Mouse (Mus musculus) limb, embryonic 15.5 days (tissue): ENCODE results near the gene Stk32c. TPM values are rescaled to one million over a fixed set of nuclear protein-coding genes. Genes with fewer than 3 reads are reported as not detected.

ENCODE experiments used
- ATAC-seq: fragments of 200-750 bp; cut with Nextera tagmentation; 2 replicates; pipeline ENCODE4 v1.8.0; 2017; ENCODE audit warnings: low read depth, moderate TSS enrichment; ENCODE audit not compliant: insufficient number of reproducible peaks, low FRiP score, low TSS enrichment
- H3K27ac ChIP-seq: fragments of 300-500 bp; sonication (generic); 2 replicates; pipeline ENCODE4 v1.5.1; 2015; ENCODE audit warnings: moderate library complexity, mild to moderate bottlenecking, inconsistent platforms
- H3K27me3 ChIP-seq: fragments of 300-500 bp; sonication (generic); 2 replicates; pipeline ENCODE4 v1.6.1; 2015; ENCODE audit warnings: inconsistent platforms
- H3K36me3 ChIP-seq: fragments of 300-500 bp; sonication (generic); 2 replicates; pipeline ENCODE4 v1.6.1; 2015; ENCODE audit warnings: inconsistent platforms
- H3K4me1 ChIP-seq: fragments of 300-500 bp; sonication (generic); 2 replicates; pipeline ENCODE4 v1.6.1; 2015; ENCODE audit warnings: inconsistent platforms
- H3K4me2 ChIP-seq: fragments of 300-500 bp; sonication (generic); 2 replicates; pipeline ENCODE4 v1.6.1; 2015; ENCODE audit warnings: mild to moderate bottlenecking, inconsistent platforms
- H3K4me3 ChIP-seq: fragments of 300-500 bp; sonication (generic); 2 replicates; pipeline ENCODE4 v1.5.1; 2015; ENCODE audit warnings: mild to moderate bottlenecking, inconsistent platforms
- H3K9ac ChIP-seq: fragments of 300-500 bp; sonication (generic); 2 replicates; pipeline ENCODE4 v1.6.1; 2015; ENCODE audit warnings: inconsistent platforms
- H3K9me3 ChIP-seq: fragments of 300-500 bp; sonication (generic); 2 replicates; pipeline ENCODE4 v1.6.1; 2016; ENCODE audit warnings: inconsistent platforms
- WGBS: fragments of 180-500 bp; shearing (Covaris S2); methylation state at CpG from one replicate; pipeline ENCODE4 v1.1.7; 2015; 5-methylcytosine and 5-hydroxymethylcytosine counted together
- polyA plus RNA-seq: library from polyadenylated mRNA; unstranded; fragments of >200 nt; fragmentation: Nextera tagmentation; extraction: Ambion mirVana; gene quantifications from 2 replicates; pipeline ENCODE4 v1.2.1, GENCODE M21; 2015

Gene Stk32c
- polyA plus RNA-seq, 1 experiment from 2014 or later = 0.23 TPM

DNA sequence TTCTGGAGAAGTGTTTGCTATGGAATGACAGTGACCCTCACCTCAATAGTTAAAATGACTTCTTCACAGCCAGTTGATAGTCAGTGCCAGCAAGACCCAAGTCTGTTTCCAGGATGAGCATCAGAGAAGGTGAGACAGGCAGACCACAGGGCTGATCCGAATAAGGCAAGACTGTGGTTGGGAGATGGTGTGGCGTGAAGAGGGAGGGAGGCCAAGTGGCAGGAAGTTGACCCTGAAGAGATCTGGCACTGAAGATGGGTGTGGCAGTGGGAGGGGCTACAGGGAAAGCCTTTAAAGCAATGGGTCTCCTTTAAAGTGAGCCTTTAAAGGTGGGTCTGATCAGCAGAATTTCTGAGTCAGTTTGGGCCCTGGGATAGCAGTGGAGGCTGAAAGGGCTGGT lies 55.6 kb downstream of the Stk32c start:
- WGBS = 25% methylated on average over 2 of the region's 2 CpGs
- no peak overlapping the region for H3K27ac ChIP-seq

GRCm38 (mm10) chr7:139156341-139157058 lies 56.6 kb downstream of the Stk32c start:
- H3K27me3 ChIP-seq = no peaks in the 10 kb centered on the region
- H3K9me3 ChIP-seq = no peaks in the 10 kb centered on the region
- 62% methylated on average over 10 of the region's 10 CpGs for WGBS
- H3K4me3 ChIP-seq = no peak overlapping the region
- no peaks in the 10 kb centered on the region for H3K36me3 ChIP-seq
- no peak overlapping the region for H3K27ac ChIP-seq
- no peak for ATAC-seq
- no peak overlapping the region for H3K9ac ChIP-seq
- H3K4me1 ChIP-seq = 0 out of 2 replicates have a peak, but pooled peaks cover under 1% of the 10 kb centered on the region
- H3K4me2 ChIP-seq = no peak overlapping the region

More for the DNA sequence above, 55.6 kb downstream of the Stk32c start:
- H3K36me3 ChIP-seq = no peaks in the 10 kb centered on the region
- no peak for ATAC-seq
- no peaks in the 10 kb centered on the region for H3K27me3 ChIP-seq
- no peak overlapping the region for H3K4me3 ChIP-seq
- no peak overlapping the region for H3K9ac ChIP-seq
- no peak overlapping the region for H3K4me2 ChIP-seq
- H3K9me3 ChIP-seq = no peaks in the 10 kb centered on the region
- H3K4me1 ChIP-seq = no peaks in the 10 kb centered on the region

GRCm38 (mm10) chr7:139152927-139153326 lies 60.2 kb downstream of the Stk32c start:
- Histone ChIP-seq H3K4me3 (no peak overlapping the region), H3K4me2 (no peak overlapping the region), H3K27ac (no peak overlapping the region), H3K36me3 (no peaks in the 10 kb centered on the region), H3K9ac (no peak overlapping the region), H3K9me3 (no peaks in the 10 kb centered on the region), H3K4me1 (peaks cover 6% of the 10 kb centered on the region; the same call in 1 of the 2 replicates), H3K27me3 (peaks cover 4% of the 10 kb centered on the region; the same call in 1 of the 2 replicates)
- WGBS = 76% methylated on average over 7 of the region's 7 CpGs
- ATAC-seq = no peak

DNA sequence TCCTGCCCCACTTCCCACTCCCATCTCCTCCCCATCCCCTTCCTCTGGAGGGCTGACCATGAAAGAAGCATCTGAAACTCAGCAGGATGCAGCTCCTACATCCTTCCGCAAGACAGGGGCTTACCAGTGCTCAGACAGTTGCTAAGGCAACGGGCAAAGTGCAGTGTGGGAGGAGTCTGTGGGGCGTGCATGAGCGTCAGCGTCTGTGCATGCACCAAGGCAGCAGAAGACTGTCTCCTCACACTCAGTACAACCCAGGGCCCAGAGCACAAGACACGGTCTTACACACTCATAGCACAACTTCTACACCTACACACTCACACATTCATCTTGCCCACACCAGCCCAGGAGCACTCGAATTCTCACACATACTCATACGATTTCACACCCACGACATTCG lies 62.0 kb downstream of the Stk32c start:
- H3K4me3 ChIP-seq = no peak overlapping the region
- no peak overlapping the region for H3K9ac ChIP-seq
- H3K27ac ChIP-seq = no peak overlapping the region
- ATAC-seq = 0 out of 2 replicates have a peak, but pooled peaks have one; percentile 57
- H3K4me1 ChIP-seq = peaks cover 9% of the 10 kb centered on the region; the same call in 1 of the 2 replicates
- WGBS = 31% methylated on average over 10 of the region's 10 CpGs
- H3K36me3 ChIP-seq = no peaks in the 10 kb centered on the region
- no peak overlapping the region for H3K4me2 ChIP-seq
- H3K27me3 ChIP-seq = peaks cover 4% of the 10 kb centered on the region; the same call in 1 of the 2 replicates
- H3K9me3 ChIP-seq = no peaks in the 10 kb centered on the region

DNA sequence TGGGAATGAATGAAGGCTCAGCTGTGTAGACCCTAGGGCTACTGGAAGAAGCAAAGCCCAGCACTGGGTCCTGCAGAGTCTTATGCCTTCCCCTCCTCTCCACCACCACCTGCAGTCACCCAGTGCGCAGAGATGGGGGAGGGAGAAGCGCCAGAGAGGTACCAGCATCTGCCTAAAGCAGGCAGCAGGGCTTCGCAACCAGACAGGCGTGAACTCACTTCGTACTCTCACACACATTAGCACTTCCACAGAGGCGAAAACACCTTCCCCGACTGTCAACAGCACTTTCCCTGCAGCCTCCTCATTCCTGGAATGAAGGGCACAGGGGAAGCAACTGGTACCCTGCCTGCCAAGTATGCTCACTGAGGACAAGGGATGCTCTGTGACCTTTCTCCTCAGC lies 63.7 kb downstream of the Stk32c start:
- ATAC-seq = no peak
- Histone ChIP-seq H3K9me3 (no peaks in the 10 kb centered on the region), H3K27ac (no peak overlapping the region), H3K9ac (no peak overlapping the region), H3K27me3 (peaks cover 4% of the 10 kb centered on the region; the same call in 1 of the 2 replicates), H3K4me3 (no peak overlapping the region), H3K4me1 (peaks cover 9% of the 10 kb centered on the region; the same call in 1 of the 2 replicates), H3K36me3 (no peaks in the 10 kb centered on the region), H3K4me2 (no peak overlapping the region)
- WGBS = 25% methylated on average over 7 of the region's 7 CpGs

DNA sequence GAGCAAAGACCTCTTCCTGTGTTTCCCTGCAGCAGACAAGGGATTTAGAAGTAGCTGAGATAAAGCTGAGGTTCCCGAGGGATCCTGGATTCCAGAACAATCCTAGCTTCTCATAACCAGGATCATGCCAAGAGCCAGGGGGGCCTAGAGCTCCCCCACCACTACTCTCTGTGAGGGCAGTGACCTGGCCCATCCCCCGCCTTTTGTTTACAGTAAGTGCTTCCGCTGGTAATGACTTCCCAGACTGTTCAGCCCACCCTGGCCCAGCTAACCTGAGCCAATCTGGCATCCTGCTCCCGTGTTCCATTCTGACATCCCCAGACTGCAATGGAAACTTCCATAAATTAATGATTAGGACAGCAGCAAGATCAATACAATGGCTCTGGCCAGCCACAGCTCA lies 65.7 kb downstream of the Stk32c start:
- Histone ChIP-seq H3K4me3 (no peak overlapping the region), H3K27ac (no peak overlapping the region), H3K9ac (no peak overlapping the region), H3K4me2 (no peak overlapping the region), H3K36me3 (no peaks in the 10 kb centered on the region), H3K4me1 (peaks cover 9% of the 10 kb centered on the region; the same call in 1 of the 2 replicates), H3K27me3 (peaks cover 4% of the 10 kb centered on the region; the same call in 1 of the 2 replicates), H3K9me3 (no peaks in the 10 kb centered on the region)
- ATAC-seq = no peak
- WGBS = 37% methylated on average over 4 of the region's 4 CpGs

- H3K9me3 ChIP-seq = no peaks in the 10 kb centered on the region
- H3K4me2 ChIP-seq = no peak overlapping the region
- WGBS = 64% methylated on average over 7 of the region's 7 CpGs
- peaks cover 3% of the 10 kb centered on the region; the same call in 1 of the 2 replicates for H3K4me1 ChIP-seq
- no peak overlapping the region for H3K4me3 ChIP-seq
- H3K27me3 ChIP-seq = peaks cover 4% of the 10 kb centered on the region; the same call in 1 of the 2 replicates
- ATAC-seq = no peak
- H3K27ac ChIP-seq = no peak overlapping the region
- no peaks in the 10 kb centered on the region for H3K36me3 ChIP-seq
- H3K9ac ChIP-seq = no peak overlapping the region
Observed at GRCm38 (mm10) chr7:139145891-139146290, 67.2 kb downstream of the Stk32c start.

DNA sequence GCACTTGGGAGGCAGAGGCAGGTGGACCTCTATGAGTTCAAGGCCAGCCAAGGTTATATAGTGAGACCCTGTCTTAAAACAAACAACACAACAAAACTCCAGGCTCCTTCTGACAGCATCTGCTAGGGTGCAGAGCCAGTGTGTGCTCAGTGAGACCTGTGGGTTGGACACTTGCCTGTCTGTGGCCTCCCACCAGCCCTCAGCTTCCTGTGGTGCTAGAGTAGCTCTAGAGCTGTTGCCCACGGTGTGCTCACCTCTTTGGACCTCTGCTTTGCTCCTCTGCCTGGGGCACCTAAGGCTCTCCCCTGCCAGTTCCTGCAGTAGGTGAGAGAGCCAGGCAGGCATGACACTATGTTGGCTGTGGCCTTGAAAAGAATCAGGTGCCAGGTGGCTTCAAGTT lies 69.3 kb downstream of the Stk32c start:
- Histone ChIP-seq H3K27me3 (no peaks in the 10 kb centered on the region), H3K4me1 (peaks cover 7% of the 10 kb centered on the region; the same call in 1 of the 2 replicates), H3K4me3 (no peak overlapping the region), H3K27ac (no peak overlapping the region), H3K36me3 (no peaks in the 10 kb centered on the region), H3K4me2 (no peak overlapping the region), H3K9ac (no peak overlapping the region), H3K9me3 (no peaks in the 10 kb centered on the region)
- WGBS = 43% methylated on average over 1 of the region's 1 CpGs
- no peak for ATAC-seq

- no peak overlapping the region for H3K4me3 ChIP-seq
- H3K27ac ChIP-seq = no peak overlapping the region
- no peak overlapping the region for H3K4me2 ChIP-seq
- H3K4me1 ChIP-seq = peaks cover 4% of the 10 kb centered on the region; the same call in 1 of the 2 replicates
- H3K36me3 ChIP-seq = no peaks in the 10 kb centered on the region
- no peak; the same call in 1 of the 2 replicates for ATAC-seq
- H3K27me3 ChIP-seq = no peaks in the 10 kb centered on the region
- 16% methylated on average over 11 of the region's 11 CpGs for WGBS
- no peaks in the 10 kb centered on the region for H3K9me3 ChIP-seq
- no peak overlapping the region for H3K9ac ChIP-seq
Observed at GRCm38 (mm10) chr7:139139921-139140461, 73.1 kb downstream of the Stk32c start.

DNA sequence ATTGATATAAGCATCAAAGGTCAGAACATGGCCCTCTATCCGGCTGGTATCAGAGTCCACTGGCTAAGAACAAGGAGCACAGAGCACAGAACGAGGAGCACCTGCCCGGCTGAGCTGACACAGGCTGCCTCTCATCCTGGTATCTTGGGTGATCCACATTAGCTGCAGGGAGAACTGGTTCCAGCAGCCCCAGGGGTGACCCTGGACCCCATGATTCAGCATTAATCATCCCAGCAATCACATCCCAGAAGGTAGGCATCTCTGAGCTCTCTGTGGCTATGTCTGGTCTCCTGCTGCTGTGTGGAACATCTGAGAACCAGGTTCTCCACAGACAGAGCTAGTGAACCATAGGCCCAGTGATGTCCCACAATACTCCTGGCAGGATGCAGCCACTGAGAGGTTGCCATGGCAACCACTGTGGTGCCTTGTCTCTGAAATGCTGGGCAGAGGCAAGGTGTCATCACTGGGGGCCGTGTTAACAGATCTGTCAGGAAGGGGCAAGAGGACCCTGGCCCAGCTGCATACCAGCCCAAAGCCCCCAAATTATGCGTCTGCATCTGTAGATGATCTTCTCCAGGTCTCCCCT lies 76.1 kb downstream of the Stk32c start:
- 75% methylated on average over 5 of the region's 5 CpGs for WGBS

GRCm38 (mm10) chr7:139135236-139135635 lies 77.9 kb downstream of the Stk32c start:
- Histone ChIP-seq H3K4me2 (no peak overlapping the region), H3K4me1 (peaks cover 18% of the 10 kb centered on the region), H3K4me3 (no peak overlapping the region), H3K36me3 (no peaks in the 10 kb centered on the region), H3K9me3 (no peaks in the 10 kb centered on the region), H3K27ac (no peak overlapping the region), H3K9ac (no peak overlapping the region), H3K27me3 (no peaks in the 10 kb centered on the region)
- no peak for ATAC-seq
- 84% methylated on average over 5 of the region's 5 CpGs for WGBS

More for the DNA sequence above, 76.1 kb downstream of the Stk32c start:
- no peaks in the 10 kb centered on the region for H3K27me3 ChIP-seq
- no peaks in the 10 kb centered on the region for H3K36me3 ChIP-seq
- peaks cover 4% of the 10 kb centered on the region; the same call in 1 of the 2 replicates for H3K4me1 ChIP-seq
- no peak overlapping the region for H3K27ac ChIP-seq
- no peak overlapping the region for H3K9ac ChIP-seq
- no peak for ATAC-seq
- H3K4me2 ChIP-seq = no peak overlapping the region
- H3K9me3 ChIP-seq = no peaks in the 10 kb centered on the region
- H3K4me3 ChIP-seq = no peak overlapping the region

- H3K4me2 ChIP-seq = no peak overlapping the region
- no peaks in the 10 kb centered on the region for H3K27me3 ChIP-seq
- no peak for ATAC-seq
- WGBS = 65% methylated on average over 3 of the region's 3 CpGs
- H3K4me1 ChIP-seq = peaks cover 15% of the 10 kb centered on the region
- H3K36me3 ChIP-seq = no peaks in the 10 kb centered on the region
- no peak overlapping the region for H3K4me3 ChIP-seq
- H3K9ac ChIP-seq = no peak overlapping the region
- H3K27ac ChIP-seq = no peak overlapping the region
- no peaks in the 10 kb centered on the region for H3K9me3 ChIP-seq
Observed at GRCm38 (mm10) chr7:139133446-139133845, 79.7 kb downstream of the Stk32c start.
